Mouse (Mus musculus) hindbrain, embryonic 13.5 days (tissue): Measurements from ENCODE around the gene Trpm1. TPM values are rescaled to one million over a fixed set of nuclear protein-coding genes. Genes with fewer than 3 reads are reported as not detected.

Experiments
- ATAC-seq: fragments of 200-750 bp; cut with Nextera tagmentation; 2 replicates; pipeline ENCODE4 v1.8.0; 2017; ENCODE audit warnings: moderate TSS enrichment; ENCODE audit not compliant: low FRiP score
- H3K27ac ChIP-seq: fragments of 300-500 bp; sonication (generic); 2 replicates; pipeline ENCODE4 v1.5.1; 2015; ENCODE audit warnings: inconsistent platforms, mild to moderate bottlenecking, moderate library complexity
- H3K27me3 ChIP-seq: fragments of 300-500 bp; sonication (generic); 2 replicates; pipeline ENCODE4 v1.6.1; 2015; ENCODE audit warnings: mild to moderate bottlenecking, inconsistent platforms
- H3K36me3 ChIP-seq: fragments of 300-500 bp; sonication (generic); 2 replicates; pipeline ENCODE4 v1.6.1; 2015; ENCODE audit warnings: mild to moderate bottlenecking, inconsistent platforms
- H3K4me1 ChIP-seq: fragments of 300-500 bp; sonication (generic); replicated peaks from 2 replicates; pipeline ENCODE4 v1.6.1; 2015; ENCODE audit warnings: inconsistent platforms
- H3K4me2 ChIP-seq: fragments of 300-500 bp; sonication (generic); 2 replicates; pipeline ENCODE4 v1.6.1; 2015; ENCODE audit warnings: inconsistent platforms, mild to moderate bottlenecking, moderate library complexity
- H3K4me3 ChIP-seq: fragments of 300-500 bp; sonication (generic); 2 replicates; pipeline ENCODE4 v1.5.1; 2015; ENCODE audit warnings: mild to moderate bottlenecking, inconsistent platforms
- H3K9ac ChIP-seq: fragments of 300-500 bp; sonication (generic); 2 replicates; pipeline ENCODE4 v1.6.1; 2015; ENCODE audit warnings: mild to moderate bottlenecking, inconsistent platforms
- H3K9me3 ChIP-seq: fragments of 300-500 bp; sonication (generic); 2 replicates; pipeline ENCODE4 v1.6.1; 2016; ENCODE audit warnings: inconsistent platforms
- WGBS: fragments of 180-500 bp; shearing (Covaris S2); methylation state at CpG from one replicate; pipeline ENCODE4 v1.1.7; 2015; 5-methylcytosine and 5-hydroxymethylcytosine counted together
- polyA plus RNA-seq: library from polyadenylated mRNA; unstranded; fragments of >200 nt; fragmentation: Nextera tagmentation; extraction: Ambion mirVana; gene quantifications from 2 replicates; pipeline ENCODE4 v1.2.1, GENCODE M21; 2015

Trpm1 gene
- polyA plus RNA-seq, 1 experiment from 2014 or later: 0.26 TPM

DNA sequence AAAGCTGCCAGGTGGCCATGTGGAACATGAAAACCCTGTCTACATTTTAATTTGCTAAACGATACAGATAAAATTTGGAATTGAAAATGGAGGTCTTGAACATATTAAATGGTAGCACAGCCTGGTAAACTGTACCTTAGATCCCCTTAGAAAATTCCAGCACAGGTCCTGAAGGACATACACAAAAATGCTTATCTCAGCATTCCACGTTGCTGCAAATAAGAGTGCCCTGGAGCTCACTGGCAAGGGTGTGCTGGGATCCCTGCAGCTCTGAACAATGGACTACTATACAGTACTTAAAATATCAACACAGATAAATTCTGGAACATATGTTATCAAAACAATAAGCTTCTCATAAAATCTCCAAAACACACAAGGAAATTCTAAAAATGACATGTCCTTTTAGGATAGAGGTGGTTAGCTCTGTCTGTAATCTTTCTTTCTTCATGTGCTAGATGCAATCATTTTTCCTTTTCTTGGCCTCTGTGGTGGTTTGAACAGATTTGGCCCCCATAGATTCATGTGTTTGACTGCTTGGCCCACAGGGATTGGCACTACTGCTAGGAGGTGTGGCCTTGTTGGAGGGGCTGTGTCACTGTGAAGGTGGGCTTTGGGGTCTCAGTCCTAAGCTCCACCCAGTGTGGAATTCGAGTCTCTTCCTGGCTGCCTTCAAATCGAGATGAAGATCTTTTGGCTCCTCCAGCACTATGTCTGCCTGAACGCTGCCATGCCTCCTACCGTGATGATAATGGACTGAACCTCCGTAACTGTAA is 3.5 kb downstream of the Trpm1 start:
- Histone ChIP-seq H3K4me2 (no peak overlapping the region), H3K4me1 (peaks cover 30% of the 10 kb centered on the region), H3K27ac (no peak overlapping the region), H3K36me3 (no peaks in the 10 kb centered on the region), H3K27me3 (no peaks in the 10 kb centered on the region), H3K4me3 (no peak overlapping the region), H3K9ac (no peak overlapping the region), H3K9me3 (no peaks in the 10 kb centered on the region)
- WGBS: 57% methylated on average over 7 of the region's 7 CpGs
- no peak for ATAC-seq

DNA sequence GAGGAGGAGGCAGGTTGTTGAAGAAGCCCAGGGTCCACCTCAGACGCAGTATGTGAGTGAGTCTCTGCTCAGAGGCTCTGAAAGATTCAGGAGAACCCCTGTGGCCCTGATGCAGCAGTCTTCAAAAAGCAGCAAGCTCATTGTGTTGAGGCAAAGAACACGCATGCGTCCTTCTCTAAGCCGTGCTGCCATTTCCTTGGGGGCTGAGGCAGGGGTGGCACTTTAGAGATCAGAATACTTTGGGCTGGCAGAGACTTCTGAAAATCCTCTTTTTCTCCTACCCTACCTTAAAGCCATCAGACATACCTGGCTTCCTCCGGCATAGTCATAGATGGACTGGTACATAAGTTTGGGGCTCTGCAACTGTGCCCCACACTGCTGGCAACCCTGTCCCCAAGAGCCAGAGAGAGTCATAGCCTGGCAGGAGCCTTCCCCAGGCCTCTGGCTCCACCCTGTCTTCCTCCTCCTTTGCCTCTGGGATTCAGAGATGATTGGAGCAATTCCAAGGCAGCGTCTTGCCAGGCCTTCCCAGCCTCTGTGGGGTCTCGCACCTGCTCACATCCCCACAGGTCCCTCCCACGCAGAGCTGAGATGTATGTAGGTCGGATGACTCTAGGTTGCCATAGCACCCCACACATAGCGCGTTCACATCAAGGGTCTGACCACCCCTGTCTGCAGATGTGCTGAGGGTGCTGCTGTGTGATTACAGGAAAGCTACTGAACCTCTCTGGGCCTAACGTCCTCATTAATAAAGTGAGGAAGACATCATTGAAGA is 4.8 kb downstream of the Trpm1 start:
- WGBS: 67% methylated on average over 12 of the region's 12 CpGs

DNA sequence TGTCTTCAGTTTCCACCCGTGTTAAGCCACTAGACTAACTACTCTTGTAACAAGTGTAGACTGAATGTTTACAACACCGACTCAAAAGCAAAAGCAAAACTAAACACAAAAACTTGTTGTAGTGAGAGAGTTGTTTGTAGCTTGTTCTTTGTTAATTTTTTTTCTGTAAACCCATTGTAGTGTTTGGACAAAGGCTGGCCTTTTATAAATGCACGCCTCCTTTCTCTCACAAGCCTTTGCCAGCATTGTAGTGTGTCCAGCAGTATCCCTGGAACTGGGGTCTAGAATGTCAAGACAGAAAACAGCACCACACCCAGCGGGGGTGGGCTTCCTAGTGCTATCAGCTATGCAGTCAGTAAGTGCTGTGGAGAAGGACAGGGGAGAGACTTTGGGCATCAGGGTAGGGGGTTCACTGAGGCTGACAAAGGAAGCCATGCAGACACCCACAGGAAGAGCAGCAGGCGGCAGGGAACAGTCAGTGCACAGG is 5.5 kb downstream of the Trpm1 start:
- 39% methylated on average over 5 of the region's 5 CpGs for WGBS
- no peak overlapping the region for H3K4me2 ChIP-seq
- ATAC-seq: no peak

More for the DNA sequence above, 4.8 kb downstream of the Trpm1 start:
- Histone ChIP-seq H3K9ac (no peak overlapping the region), H3K9me3 (no peaks in the 10 kb centered on the region), H3K4me2 (no peak overlapping the region), H3K4me3 (no peak overlapping the region), H3K36me3 (no peaks in the 10 kb centered on the region), H3K27ac (no peak overlapping the region), H3K27me3 (no peaks in the 10 kb centered on the region), H3K4me1 (peaks cover 34% of the 10 kb centered on the region)
- no peak for ATAC-seq

DNA sequence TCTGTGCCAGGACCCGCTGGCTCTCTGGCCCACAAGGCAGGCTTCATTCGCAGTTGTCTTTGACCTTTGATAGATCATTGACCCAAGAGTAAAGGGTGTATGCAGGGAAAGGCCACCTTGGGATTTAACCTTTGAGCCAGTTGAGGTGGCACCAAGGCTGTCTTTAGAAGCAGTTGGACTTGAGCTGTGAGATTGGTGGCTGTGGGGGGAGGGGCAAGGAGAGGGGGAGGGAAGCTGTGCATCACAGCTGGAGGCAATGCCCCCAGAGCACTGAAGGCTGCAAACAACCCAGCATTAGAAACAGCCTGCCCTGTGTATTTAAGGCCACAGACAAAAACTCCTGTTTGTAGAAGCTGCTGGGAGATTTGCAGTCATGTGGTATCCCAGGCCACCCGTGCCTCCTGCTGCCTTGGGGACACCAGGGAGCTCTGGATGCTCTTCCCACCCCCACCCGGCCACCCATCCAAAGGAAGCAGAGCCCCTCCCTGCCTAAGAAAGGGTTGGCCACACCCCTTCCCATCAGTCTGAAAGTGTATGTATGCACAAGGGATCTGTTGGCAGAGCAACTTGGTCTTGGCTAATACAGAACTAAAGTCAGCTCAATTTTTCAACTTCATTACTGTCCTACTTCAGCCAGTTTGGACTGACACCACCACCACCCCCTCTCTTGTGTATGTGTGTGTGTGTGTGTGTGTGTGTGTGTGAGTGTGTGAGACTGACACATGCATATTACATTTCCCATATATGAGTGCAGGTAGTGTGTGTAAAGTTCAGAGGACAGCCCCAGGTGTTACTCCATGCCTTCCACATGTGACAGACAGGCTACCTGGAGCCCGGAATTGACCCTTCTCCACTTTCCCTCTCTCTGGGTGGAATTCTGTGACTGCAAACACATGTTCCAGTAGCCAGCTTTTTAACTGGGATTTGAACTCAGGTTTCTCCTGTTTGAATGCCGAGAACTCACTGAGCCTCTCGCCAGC is 6.3 kb downstream of the Trpm1 start:
- no peak for ATAC-seq
- H3K27ac ChIP-seq: no peak overlapping the region; the same call in 1 of the 2 replicates
- 48% methylated on average over 7 of the region's 7 CpGs for WGBS

More for the DNA sequence above, 5.5 kb downstream of the Trpm1 start:
- Histone ChIP-seq H3K36me3 (no peaks in the 10 kb centered on the region), H3K4me1 (peaks cover 34% of the 10 kb centered on the region), H3K27me3 (no peaks in the 10 kb centered on the region), H3K4me3 (no peak overlapping the region), H3K27ac (no peak overlapping the region; the same call in 1 of the 2 replicates), H3K9me3 (no peaks in the 10 kb centered on the region), H3K9ac (no peak overlapping the region)

DNA sequence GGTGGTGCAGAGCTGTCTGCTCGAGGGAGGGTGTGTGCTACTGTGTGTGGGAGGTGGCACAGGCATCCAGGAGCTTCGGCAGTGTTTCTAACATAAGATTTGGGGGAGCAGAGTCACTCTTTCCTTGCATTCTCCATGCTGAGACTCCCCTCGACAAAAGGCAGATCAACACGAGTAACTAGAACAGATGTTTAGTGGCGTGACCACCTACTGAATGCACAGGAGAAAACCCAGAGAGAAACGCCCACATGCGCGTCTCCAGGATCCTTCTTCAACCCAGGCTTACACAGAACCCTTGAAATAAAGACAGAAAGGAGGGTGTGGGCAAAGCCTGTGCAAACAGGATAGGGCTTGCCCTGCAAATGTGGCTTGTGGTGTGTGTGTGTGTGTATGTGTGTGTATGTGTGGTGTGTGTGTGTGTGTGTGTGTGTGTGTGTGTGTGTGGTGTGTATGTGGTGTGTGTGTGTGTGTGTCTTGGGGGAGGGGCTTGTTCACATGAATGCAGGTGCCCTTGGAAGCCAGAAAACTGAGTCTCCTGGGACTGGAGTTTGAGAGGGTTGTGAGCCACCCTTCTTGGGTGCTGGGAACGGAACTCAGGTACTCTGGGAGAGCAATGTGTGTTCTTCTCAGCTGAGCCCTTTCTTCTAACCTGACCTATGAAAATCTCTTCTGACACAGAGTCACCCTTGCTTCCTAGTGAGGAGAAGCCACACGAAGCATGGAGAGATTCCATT is 7.3 kb downstream of the Trpm1 start:
- no peak overlapping the region for H3K27ac ChIP-seq
- no peaks in the 10 kb centered on the region for H3K9me3 ChIP-seq
- H3K36me3 ChIP-seq: no peaks in the 10 kb centered on the region
- no peak overlapping the region for H3K4me2 ChIP-seq
- peaks cover 26% of the 10 kb centered on the region for H3K4me1 ChIP-seq
- no peak overlapping the region for H3K9ac ChIP-seq
- H3K27me3 ChIP-seq: no peaks in the 10 kb centered on the region
- no peak overlapping the region for H3K4me3 ChIP-seq
- WGBS: 61% methylated on average over 10 of the region's 10 CpGs
- ATAC-seq: no peak

More for the DNA sequence above, 6.3 kb downstream of the Trpm1 start:
- H3K4me2 ChIP-seq: no peak overlapping the region
- no peaks in the 10 kb centered on the region for H3K9me3 ChIP-seq
- H3K27me3 ChIP-seq: no peaks in the 10 kb centered on the region
- no peak overlapping the region for H3K9ac ChIP-seq
- H3K36me3 ChIP-seq: no peaks in the 10 kb centered on the region
- H3K4me3 ChIP-seq: no peak overlapping the region
- peaks cover 34% of the 10 kb centered on the region for H3K4me1 ChIP-seq

DNA sequence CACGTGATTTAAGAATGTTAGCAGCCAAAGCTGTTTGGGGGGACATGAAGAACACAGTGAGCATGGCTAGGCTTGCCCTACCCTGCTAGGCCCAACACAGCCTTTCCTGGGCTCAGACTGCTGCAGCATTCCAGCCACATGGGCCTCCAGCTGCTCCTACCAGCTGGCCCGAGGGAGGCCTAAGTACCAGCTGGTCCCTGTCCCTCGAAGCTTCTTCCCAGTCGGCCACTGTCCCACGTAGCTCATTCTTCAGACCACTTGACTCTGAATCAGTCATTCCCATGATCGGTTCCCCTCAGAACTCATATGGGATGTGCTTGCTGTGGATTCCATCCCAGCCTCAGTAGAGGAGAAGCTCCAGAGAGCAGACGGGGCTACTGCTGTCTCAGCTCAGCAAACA is 8.4 kb downstream of the Trpm1 start:
- Histone ChIP-seq H3K4me3 (no peak overlapping the region), H3K27me3 (no peaks in the 10 kb centered on the region), H3K36me3 (no peaks in the 10 kb centered on the region), H3K9ac (no peak overlapping the region), H3K4me1 (peaks cover 27% of the 10 kb centered on the region), H3K9me3 (no peaks in the 10 kb centered on the region), H3K4me2 (no peak overlapping the region), H3K27ac (no peak overlapping the region)
- no peak for ATAC-seq
- 47% methylated on average over 7 of the region's 7 CpGs for WGBS

DNA sequence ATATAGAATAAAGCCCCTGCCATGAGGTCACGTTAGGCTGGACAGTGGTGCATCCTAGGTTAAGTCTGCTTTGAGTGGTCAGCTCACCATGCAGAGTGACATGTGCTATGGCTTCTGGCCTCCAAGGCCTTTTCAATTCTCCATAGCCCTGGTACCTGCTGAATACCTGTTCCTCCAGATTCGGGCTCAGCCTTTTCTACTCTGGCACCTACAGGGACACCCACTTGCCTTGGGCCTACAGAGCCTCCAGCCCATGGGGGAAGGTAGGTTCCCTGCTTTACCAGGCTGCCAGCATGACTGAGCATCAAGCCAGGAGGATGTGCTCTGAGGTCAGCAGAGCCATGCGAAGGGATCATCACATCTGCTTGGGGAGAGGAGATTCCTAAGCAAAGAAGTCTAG is 9.5 kb downstream of the Trpm1 start:
- ATAC-seq: no peak
- WGBS: 82% methylated on average over 3 of the region's 3 CpGs

DNA sequence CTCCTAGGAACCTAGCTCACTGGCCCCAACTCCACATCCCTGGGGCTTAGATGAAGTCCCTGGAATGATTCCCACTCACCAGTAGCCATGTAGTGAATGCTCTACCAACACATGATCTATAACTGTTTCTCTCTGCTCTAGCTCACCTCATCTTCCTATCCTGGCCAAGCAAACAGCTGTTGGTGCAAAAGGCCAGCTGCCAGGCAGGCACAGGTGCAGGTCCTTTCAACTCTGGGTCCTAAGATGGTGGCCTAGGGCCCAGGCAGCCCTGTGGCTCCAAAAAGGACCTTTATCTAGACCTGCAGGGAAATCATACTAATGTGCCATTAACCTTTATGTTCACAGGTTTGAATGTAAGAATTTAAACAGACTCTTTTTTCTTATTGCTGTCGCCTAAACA is 10.3 kb downstream of the Trpm1 start:
- Histone ChIP-seq H3K27me3 (no peaks in the 10 kb centered on the region), H3K27ac (no peak overlapping the region), H3K9ac (no peak overlapping the region), H3K4me2 (no peak overlapping the region), H3K4me3 (no peak overlapping the region), H3K36me3 (no peaks in the 10 kb centered on the region), H3K4me1 (peaks cover 21% of the 10 kb centered on the region), H3K9me3 (no peaks in the 10 kb centered on the region)
- no peak for ATAC-seq
- WGBS: 79% methylated on average over 1 of the region's 1 CpGs

More for the DNA sequence above, 9.5 kb downstream of the Trpm1 start:
- Histone ChIP-seq H3K4me2 (no peak overlapping the region), H3K9ac (no peak overlapping the region), H3K4me1 (peaks cover 27% of the 10 kb centered on the region), H3K27ac (no peak overlapping the region), H3K9me3 (no peaks in the 10 kb centered on the region), H3K36me3 (no peaks in the 10 kb centered on the region), H3K27me3 (no peaks in the 10 kb centered on the region), H3K4me3 (no peak overlapping the region)

DNA sequence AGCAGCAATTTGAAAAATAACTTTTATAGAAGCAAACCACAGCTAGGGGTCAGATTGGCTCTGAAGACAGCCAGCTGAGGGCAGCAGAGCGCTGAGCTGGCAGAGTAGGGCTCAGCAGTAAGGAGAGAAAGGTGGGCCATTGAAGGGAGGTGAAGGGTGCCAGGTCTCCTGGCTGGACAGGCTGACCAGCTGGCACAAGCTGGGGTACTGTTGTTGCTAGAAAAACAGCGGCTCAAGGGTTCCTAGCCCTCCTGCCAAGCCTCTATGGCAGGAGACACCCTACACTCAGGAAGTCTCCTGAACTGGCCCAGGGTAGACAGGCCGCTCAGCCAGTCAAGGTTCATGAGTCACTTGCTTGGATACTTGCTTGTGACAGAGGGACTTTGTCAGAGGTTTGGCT is 11.4 kb downstream of the Trpm1 start:
- 72% methylated on average over 3 of the region's 3 CpGs for WGBS
- ATAC-seq: no peak
- Histone ChIP-seq H3K9me3 (no peaks in the 10 kb centered on the region), H3K27me3 (no peaks in the 10 kb centered on the region), H3K4me3 (no peak overlapping the region), H3K4me1 (peaks cover 10% of the 10 kb centered on the region), H3K4me2 (no peak overlapping the region), H3K36me3 (no peaks in the 10 kb centered on the region), H3K27ac (no peak overlapping the region), H3K9ac (no peak overlapping the region)

DNA sequence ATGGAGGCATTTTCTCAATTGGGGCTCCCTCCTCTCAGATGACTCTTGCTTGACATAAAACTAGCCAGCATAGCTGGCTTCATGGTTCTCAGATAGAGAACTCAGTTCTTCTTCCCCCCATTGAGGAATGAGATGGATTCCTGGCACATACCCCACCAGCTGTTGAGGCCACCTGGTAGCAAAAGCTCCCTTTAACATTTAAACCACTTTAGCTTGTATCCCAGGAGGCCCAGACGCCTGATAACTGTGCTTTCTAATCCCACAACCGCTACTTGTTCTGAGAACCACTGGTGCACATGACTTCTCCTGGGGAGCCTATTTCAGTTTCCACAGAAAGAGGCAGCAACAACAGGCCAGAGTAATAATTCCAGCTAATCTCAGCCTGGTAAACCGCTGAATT is 12.4 kb downstream of the Trpm1 start:
- H3K9me3 ChIP-seq: no peaks in the 10 kb centered on the region
- ATAC-seq: no peak
- WGBS: 83% methylated on average over 3 of the region's 3 CpGs

DNA sequence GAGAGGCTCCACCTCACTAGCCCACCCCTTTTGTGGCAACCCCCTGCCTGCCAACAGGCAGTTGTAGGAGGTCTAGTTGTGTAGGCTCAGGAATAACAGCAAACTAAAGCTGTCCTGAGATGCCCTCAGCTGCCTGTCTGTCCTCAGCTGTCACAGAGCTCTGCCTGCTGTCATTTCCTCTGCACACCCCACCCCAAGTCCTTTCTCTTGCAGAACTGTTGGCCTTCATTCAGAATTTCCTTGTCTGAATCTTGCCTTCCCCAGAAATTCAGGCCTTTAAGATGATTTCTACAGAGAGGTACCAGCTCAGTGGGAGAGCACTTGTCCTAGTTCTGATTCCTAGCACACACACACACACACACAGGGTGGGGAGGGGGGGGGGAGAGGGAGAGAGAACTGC is 13.1 kb downstream of the Trpm1 start:
- H3K27me3 ChIP-seq: no peaks in the 10 kb centered on the region
- no peak for ATAC-seq
- no peaks in the 10 kb centered on the region for H3K36me3 ChIP-seq
- H3K9me3 ChIP-seq: no peaks in the 10 kb centered on the region
- no peak overlapping the region for H3K27ac ChIP-seq
- H3K4me1 ChIP-seq: peaks cover 10% of the 10 kb centered on the region
- no peak overlapping the region for H3K4me3 ChIP-seq
- H3K9ac ChIP-seq: no peak overlapping the region
- no peak overlapping the region for H3K4me2 ChIP-seq

More for the DNA sequence above, 12.4 kb downstream of the Trpm1 start:
- H3K9ac ChIP-seq: no peak overlapping the region
- H3K27me3 ChIP-seq: no peaks in the 10 kb centered on the region
- H3K36me3 ChIP-seq: no peaks in the 10 kb centered on the region
- H3K4me2 ChIP-seq: no peak overlapping the region
- H3K27ac ChIP-seq: no peak overlapping the region
- no peak overlapping the region for H3K4me3 ChIP-seq
- peaks cover 10% of the 10 kb centered on the region for H3K4me1 ChIP-seq
